Mouse (Mus musculus): ENCODE data around the gene Kif15.

DNA sequence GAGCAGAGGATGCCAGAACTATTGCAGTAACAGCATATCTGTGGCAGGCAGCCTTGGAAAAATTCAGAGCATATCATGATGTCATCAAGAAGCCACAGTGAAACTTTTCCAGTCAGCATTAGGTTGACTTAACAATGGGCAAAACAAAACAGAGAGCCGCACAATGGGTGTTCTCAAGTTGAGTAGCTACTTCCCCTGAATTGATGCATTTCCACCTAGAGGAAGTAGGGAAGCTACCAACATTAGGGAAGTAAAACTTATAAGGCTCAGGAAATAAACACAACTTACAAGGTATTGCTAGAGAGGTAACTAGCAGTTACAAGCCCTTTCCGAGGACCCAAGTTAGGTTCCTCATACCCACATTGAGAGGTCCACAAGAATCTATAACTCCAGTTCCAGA lies 49.8 kb upstream of the Kif15 start:
- TF ChIP-seq CTCF (IDR thresholded peaks at IDR 0.05; ENCODE audit: control insufficient read depth, insufficient read depth, low read length) (no peak), POLR2A (IDR thresholded peaks at IDR 0.05; ENCODE audit: borderline replicate concordance, control insufficient read depth, low read depth, low read length) (no peak)
